Comparison of ENCODE assay signal across 12 mouse cellular contexts in the genomic region with DNA sequence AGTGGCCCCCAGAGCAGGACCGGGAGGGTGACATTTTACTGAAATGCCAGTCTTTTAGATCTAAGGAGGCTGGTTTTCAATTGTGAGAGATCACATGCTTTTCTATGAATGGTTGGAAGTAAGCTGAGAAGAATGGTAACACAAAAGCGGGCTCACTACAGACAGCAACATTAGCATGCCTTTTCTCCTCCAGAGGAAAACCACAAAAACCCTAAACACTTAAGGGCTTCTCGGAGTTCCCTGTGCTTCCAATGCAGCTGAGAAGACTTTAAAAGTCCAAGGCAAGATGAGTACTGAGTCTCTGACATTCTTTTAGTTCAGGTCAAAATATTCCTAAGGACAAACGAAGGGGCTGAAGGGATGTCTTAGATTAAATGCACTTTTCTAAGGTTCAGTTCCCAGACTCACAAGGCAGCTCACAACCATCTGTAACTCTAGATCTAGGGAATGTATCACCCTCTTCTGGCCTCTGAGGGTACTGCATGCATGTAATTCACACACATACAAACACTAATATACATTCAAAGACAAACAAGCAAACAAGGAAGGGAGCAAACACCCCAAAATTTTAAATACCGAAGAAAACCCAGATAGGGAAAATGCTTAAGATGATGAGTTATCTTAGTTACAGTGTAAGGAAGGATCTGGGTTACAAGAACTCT. TPM values are rescaled to one million over a fixed set of nuclear protein-coding genes. Genes with fewer than 3 reads are reported as not detected.
DNase-seq lines count a peak whose midpoint lies in the region; ATAC-seq and TF ChIP-seq lines count a peak whose summit lies in the region.
"Had no signal": no experiment of that assay in that cellular context is flagged by ENCODE, and none has a peak within 500 bp of the region (broad histone marks: within the 10 kb centered on the region; RNA-seq: fewer than 3 reads in every experiment).

No protein-coding gene starts in this region.

- H3K9ac ChIP-seq in heart, adult 2 months (ENCODE audit: low read depth, low read length): no peak overlapping the region
- H3K9ac ChIP-seq in midbrain, embryonic 11.5 days (ENCODE audit: low read length): no peak overlapping the region
- no peak overlapping the region for H3K9ac ChIP-seq in midbrain, embryonic 16.5 days (ENCODE audit: low read depth, low read length)

- no peak overlapping the region for H3K27ac ChIP-seq in heart, adult 2 months
- no peak overlapping the region for H3K27ac ChIP-seq in midbrain, embryonic 11.5 days (ENCODE audit: low read depth, low read length)
- no peak overlapping the region for H3K27ac ChIP-seq in midbrain, embryonic 16.5 days (ENCODE audit: low read length)

- no peak for DNase-seq in heart, adult 2 months
- DNase-seq in heart, postnatal 36 days: no peak
- peak; percentile 87 for DNase-seq in midbrain, embryonic 11.5 days (ENCODE audit: low spot score, missing footprints)
- peak; percentile 30 for DNase-seq in thymus, postnatal 14 days
- no peak for DNase-seq in left cerebral cortex, adult 11 months (ENCODE audit: low spot score)
- no peak for DNase-seq in adrenal gland, postnatal 10 days
- DNase-seq: cerebellum, adult 2 months; gastrocnemius, postnatal 10 days had no signal

- H3K79me2 ChIP-seq in heart, adult 2 months (replicated peaks; ENCODE audit: control insufficient read depth, insufficient read depth, low read length): no peaks in the 10 kb centered on the region

- no peak overlapping the region for H3K4me3 ChIP-seq in heart, adult 2 months
- H3K4me3 ChIP-seq in midbrain, embryonic 11.5 days (ENCODE audit: low read depth, low read length): no peak overlapping the region
- no peak overlapping the region for H3K4me3 ChIP-seq in midbrain, embryonic 16.5 days (ENCODE audit: low read depth, low read length)
- H3K4me3 ChIP-seq: megakaryocyte, embryonic 14.5 days had no signal

- no peak for TF ChIP-seq POLR2A in heart, adult 2 months (IDR thresholded peaks at IDR 0.05; ENCODE audit: insufficient read depth, low read depth, low read length)

- H3K27me3 ChIP-seq in heart, adult 2 months (ENCODE audit: control insufficient read depth, insufficient read depth, low read length): no peaks in the 10 kb centered on the region
- H3K27me3 ChIP-seq in midbrain, embryonic 11.5 days (ENCODE audit: control insufficient read depth, insufficient read depth, low read length): no peaks in the 10 kb centered on the region
- no peaks in the 10 kb centered on the region for H3K27me3 ChIP-seq in midbrain, embryonic 16.5 days (ENCODE audit: control insufficient read depth, insufficient read depth, low read depth, low read length)

- no peak for ATAC-seq in midbrain, embryonic 11.5 days (ENCODE audit: low FRiP score)
- ATAC-seq in midbrain, embryonic 16.5 days: no peak
- ATAC-seq in erythroblast, adult 5-6 weeks (replicated peaks; ENCODE audit: low FRiP score, poor library complexity, severe bottlenecking): peak; percentile 68; the same call in 1 of the 2 replicates
- ATAC-seq: hindbrain, embryonic 16.5 days had no signal

- H3K36me3 ChIP-seq in heart, adult 2 months (ENCODE audit: control insufficient read depth, insufficient read depth, low read length): no peaks in the 10 kb centered on the region
- peaks cover 5% of the 10 kb centered on the region; the same call in 1 of the 2 replicates for H3K36me3 ChIP-seq in midbrain, embryonic 11.5 days (ENCODE audit: control insufficient read depth, insufficient read depth, low read length)
- H3K36me3 ChIP-seq in midbrain, embryonic 16.5 days (ENCODE audit: control insufficient read depth, insufficient read depth, low read length): peaks cover 33% of the 10 kb centered on the region

- no peaks in the 10 kb centered on the region for H3K9me3 ChIP-seq in midbrain, embryonic 11.5 days (ENCODE audit: control insufficient read depth, low read length)
- H3K9me3 ChIP-seq in midbrain, embryonic 16.5 days (replicated peaks; ENCODE audit: control insufficient read depth, low read length, poor library complexity, severe bottlenecking): no peaks in the 10 kb centered on the region
- H3K9me3 ChIP-seq: megakaryocyte, embryonic 14.5 days had no signal

- intact Hi-C loops in heart, adult 2 months (cut with DNase I): no loop called here
- intact Hi-C loops in heart, postnatal 36 days (cut with DNase I): no loop called here

- TF ChIP-seq EP300 in heart, adult 2 months (IDR thresholded peaks at IDR 0.05; ENCODE audit: insufficient read depth, low read depth, low read length): no peak

- H3K4me1 ChIP-seq in heart, adult 2 months (ENCODE audit: control insufficient read depth, insufficient read depth, low read length): no peaks in the 10 kb centered on the region
- no peaks in the 10 kb centered on the region for H3K4me1 ChIP-seq in midbrain, embryonic 11.5 days (ENCODE audit: control insufficient read depth, insufficient read depth, low read length)
- no peaks in the 10 kb centered on the region for H3K4me1 ChIP-seq in midbrain, embryonic 16.5 days (ENCODE audit: control insufficient read depth, insufficient read depth, low read length)

- 97% methylated on average over 5 of the region's 5 CpGs for WGBS in heart, adult 2 months
- 66% methylated on average over 5 of the region's 5 CpGs for WGBS in midbrain, embryonic 11.5 days
- WGBS in midbrain, embryonic 16.5 days: 62% methylated on average over 5 of the region's 5 CpGs

- TF ChIP-seq CTCF in heart, adult 2 months (IDR thresholded peaks at IDR 0.05): peak; percentile 60

- no peak overlapping the region for H3K4me2 ChIP-seq in midbrain, embryonic 11.5 days
- H3K4me2 ChIP-seq in midbrain, embryonic 16.5 days (ENCODE audit: low read length): no peak overlapping the region

RNA-seq across cellular contexts. Expression of a gene that starts 35.3 kb away (rescaled TPM):
- 10 to 100 TPM; 13.5 to 18.8 TPM for total RNA-seq in heart, adult 2 months (2021)
- 7.3 and 10.7 TPM in 2 replicates for polyA plus RNA-seq in heart, adult 2 months (2012; rRNA removed)
- 10 to 100 TPM; 18.0 to 19.0 TPM for total RNA-seq in heart, postnatal 36 days (2021)
- polyA plus RNA-seq in midbrain, embryonic 11.5 days (2014; fragmentation: Nextera tagmentation; extraction: Ambion mirVana): 0.50 and 0.52 TPM in 2 replicates
- polyA plus RNA-seq in midbrain, embryonic 16.5 days (2015; fragmentation: Nextera tagmentation; extraction: Ambion mirVana): 0.83 and 0.87 TPM in 2 replicates
- not detected in 2 replicates for total RNA-seq in erythroblast, adult 5-6 weeks (2015; ENCODE audit: low replicate concordance)
- total RNA-seq in erythroblast, adult 5-6 weeks (2017; ENCODE audit: low replicate concordance): not detected in 2 replicates
- 10 to 100 TPM; 41.7 to 43.4 TPM for total RNA-seq in adrenal gland, postnatal 10 days (2021)

Comparison
In these comparisons a context has a peak if more than half of its experiments do, and no peak if none do; other contexts are left out.
1. DNase-seq: peak in midbrain, embryonic 11.5 days (single experiment) and thymus, postnatal 14 days (single experiment); none in heart, adult 2 months (0 of 2), heart, postnatal 36 days (0 of 2), left cerebral cortex, adult 11 months (single experiment) and adrenal gland, postnatal 10 days (single experiment).
2. RNA of a gene that starts 35.3 kb away (total RNA-seq): 41.7 to 43.4 TPM in adrenal gland, postnatal 10 days, 18.0 to 19.0 TPM in heart, postnatal 36 days and 13.5 to 18.8 TPM in heart, adult 2 months; not detected in erythroblast, adult 5-6 weeks; every median in the first group is over 10 times any median in the second.